Mouse (Mus musculus) neutrophil, adult 59 days (primary cell): ENCODE results near the gene Gm38394. TPM values are rescaled to one million over a fixed set of nuclear protein-coding genes. Genes with fewer than 3 reads are reported as not detected.

Experiments
- total RNA-seq, 2 experiments: library from RNA; stranded (reverse); gene quantifications; 1 replicate in 1 of 2; 2 replicates in 1 of 2; pipeline ENCODE4 v1.2.4; 2023

The Gm38394 gene
- total RNA-seq: 10 to 100 TPM; 24.5 to 24.6 TPM

GRCm38 (mm10) chr1:133661203-133661933 is at the start of gene Gm38394:
Gene Gm38394, minus strand, starts transcription at chr1:133661318.

GRCm38 (mm10) chr1:133689897-133690296 is 28.8 kb upstream of the Gm38394 start, which contains the start of gene Lax1:
Gene Lax1, minus strand, starts transcription at chr1:133690108.

GRCm38 (mm10) chr1:133660466-133661202 is 484 bp downstream of the Gm38394 start, which contains the start of gene Zbed6:
Gene Zbed6, minus strand, starts transcription at chr1:133660885.

GRCm38 (mm10) chr1:133609771-133610502 is 51.2 kb downstream of the Gm38394 start, which contains the start of gene Snrpe:
Gene Snrpe, minus strand, starts transcription at chr1:133610291.

Other genes starting within 250 kb of the Gm38394 start
- gene Sox13, start 236.9 kb downstream of the Gm38394 start, total RNA-seq: 1 to 10 TPM; 5.4 to 7.8 TPM
- 100 to 1,000 TPM in 1 of 2 experiments, 10 to 100 TPM in 1; 98.7 to 104 TPM for gene Snrpe, start 51.0 kb downstream of the Gm38394 start, total RNA-seq
- gene Zbed6, start 433 bp downstream of the Gm38394 start, total RNA-seq: 10 to 100 TPM; 10.6 to 14.1 TPM
- gene Lax1, start 28.8 kb upstream of the Gm38394 start, total RNA-seq: 1 to 10 TPM in 1 of 2 experiments, under 1 TPM in 1; 0.73 to 3.5 TPM
- 10 to 100 TPM; 13.8 to 20.5 TPM for gene Atp2b4, start 139.7 kb upstream of the Gm38394 start, total RNA-seq
- not detected for gene Optc, start 246.7 kb upstream of the Gm38394 start, total RNA-seq